Mouse (Mus musculus): ENCODE measurements around the gene Tspan17. TPM values are rescaled to one million over a fixed set of nuclear protein-coding genes. Genes with fewer than 3 reads are reported as not detected.
A peak's percentile ranks its signal among the peaks of the same experiment; 100 is the strongest.

Gene Tspan17
- polyA plus RNA-seq, 1 experiment, result 29.9 TPM

GRCm38 (mm10) chr13:54803010-54803409 is 13.8 kb downstream of the Tspan17 start:
- no peak overlapping the region for H3K4me3 ChIP-seq (ENCODE audit: insufficient read depth, low read length)
- H3K27ac ChIP-seq (ENCODE audit: insufficient read depth, low read length), result no peak overlapping the region
- no peak for TF ChIP-seq CTCF (IDR thresholded peaks at IDR 0.05; ENCODE audit: borderline replicate concordance, insufficient read depth, low read length)
- no peak for TF ChIP-seq POLR2A (IDR thresholded peaks at IDR 0.05; ENCODE audit: low read depth, low read length)
- H3K4me1 ChIP-seq (ENCODE audit: control insufficient read depth, insufficient read depth, low read length), result no peaks in the 10 kb centered on the region

- peak; percentile 30; the same call in 1 of the 2 replicates for TF ChIP-seq CTCF (IDR thresholded peaks at IDR 0.05; ENCODE audit: borderline replicate concordance, insufficient read depth, low read length)
- no peak for TF ChIP-seq POLR2A (IDR thresholded peaks at IDR 0.05; ENCODE audit: low read depth, low read length)
- Histone ChIP-seq H3K4me3 (ENCODE audit: insufficient read depth, low read length) (no peak overlapping the region), H3K27ac (ENCODE audit: insufficient read depth, low read length) (no peak overlapping the region), H3K4me1 (ENCODE audit: control insufficient read depth, insufficient read depth, low read length) (no peaks in the 10 kb centered on the region)
These were observed 16.1 kb downstream of the Tspan17 start for GRCm38 (mm10) chr13:54805134-54805838.

GRCm38 (mm10) chr13:54806434-54806976 is 17.3 kb downstream of the Tspan17 start:
- TF ChIP-seq CTCF (IDR thresholded peaks at IDR 0.05; ENCODE audit: borderline replicate concordance, insufficient read depth, low read length), result no peak
- TF ChIP-seq POLR2A (IDR thresholded peaks at IDR 0.05; ENCODE audit: low read depth, low read length), result no peak
- H3K4me1 ChIP-seq (ENCODE audit: control insufficient read depth, insufficient read depth, low read length), result no peaks in the 10 kb centered on the region
- no peak overlapping the region for H3K4me3 ChIP-seq (ENCODE audit: insufficient read depth, low read length)

GRCm38 (mm10) chr13:54808067-54808466 is 18.9 kb downstream of the Tspan17 start:
- Histone ChIP-seq H3K4me1 (ENCODE audit: control insufficient read depth, insufficient read depth, low read length) (no peaks in the 10 kb centered on the region), H3K27ac (ENCODE audit: insufficient read depth, low read length) (no peak overlapping the region), H3K4me3 (ENCODE audit: insufficient read depth, low read length) (no peak overlapping the region)
- no peak for TF ChIP-seq POLR2A (IDR thresholded peaks at IDR 0.05; ENCODE audit: low read depth, low read length)
- no peak for TF ChIP-seq CTCF (IDR thresholded peaks at IDR 0.05; ENCODE audit: borderline replicate concordance, insufficient read depth, low read length)

More at GRCm38 (mm10) chr13:54806434-54806976, 17.3 kb downstream of the Tspan17 start:
- no peak overlapping the region for H3K27ac ChIP-seq (ENCODE audit: insufficient read depth, low read length)

GRCm38 (mm10) chr13:54811476-54811875 is 22.3 kb downstream of the Tspan17 start:
- no peak for TF ChIP-seq POLR2A (IDR thresholded peaks at IDR 0.05; ENCODE audit: low read depth, low read length)
- no peak for TF ChIP-seq CTCF (IDR thresholded peaks at IDR 0.05; ENCODE audit: borderline replicate concordance, insufficient read depth, low read length)
- Histone ChIP-seq H3K27ac (ENCODE audit: insufficient read depth, low read length) (peak overlapping the region; percentile 15; the same call in 1 of the 2 replicates), H3K4me3 (ENCODE audit: insufficient read depth, low read length) (no peak overlapping the region), H3K4me1 (ENCODE audit: control insufficient read depth, insufficient read depth, low read length) (no peaks in the 10 kb centered on the region)

GRCm38 (mm10) chr13:54813381-54813780 is 24.2 kb downstream of the Tspan17 start:
- Histone ChIP-seq H3K4me3 (ENCODE audit: insufficient read depth, low read length) (no peak overlapping the region), H3K4me1 (ENCODE audit: control insufficient read depth, insufficient read depth, low read length) (no peaks in the 10 kb centered on the region), H3K27ac (ENCODE audit: insufficient read depth, low read length) (no peak overlapping the region)
- TF ChIP-seq POLR2A (IDR thresholded peaks at IDR 0.05; ENCODE audit: low read depth, low read length) (no peak), CTCF (IDR thresholded peaks at IDR 0.05; ENCODE audit: borderline replicate concordance, insufficient read depth, low read length) (no peak)

- H3K4me3 ChIP-seq (ENCODE audit: insufficient read depth, low read length), result no peak overlapping the region
- no peak for TF ChIP-seq CTCF (IDR thresholded peaks at IDR 0.05; ENCODE audit: borderline replicate concordance, insufficient read depth, low read length)
- TF ChIP-seq POLR2A (IDR thresholded peaks at IDR 0.05; ENCODE audit: low read depth, low read length), result no peak
- H3K4me1 ChIP-seq (ENCODE audit: control insufficient read depth, insufficient read depth, low read length), result no peaks in the 10 kb centered on the region
- no peak overlapping the region for H3K27ac ChIP-seq (ENCODE audit: insufficient read depth, low read length)
These were observed 29.4 kb downstream of the Tspan17 start for GRCm38 (mm10) chr13:54818399-54819254.

GRCm38 (mm10) chr13:54821106-54821505 is 31.9 kb downstream of the Tspan17 start:
- H3K4me3 ChIP-seq (ENCODE audit: insufficient read depth, low read length), result no peak overlapping the region
- no peaks in the 10 kb centered on the region for H3K4me1 ChIP-seq (ENCODE audit: control insufficient read depth, insufficient read depth, low read length)
- TF ChIP-seq POLR2A (IDR thresholded peaks at IDR 0.05; ENCODE audit: low read depth, low read length) (no peak), CTCF (IDR thresholded peaks at IDR 0.05; ENCODE audit: borderline replicate concordance, insufficient read depth, low read length) (no peak)
- H3K27ac ChIP-seq (ENCODE audit: insufficient read depth, low read length), result no peak overlapping the region

- no peak for TF ChIP-seq CTCF (IDR thresholded peaks at IDR 0.05; ENCODE audit: borderline replicate concordance, insufficient read depth, low read length)
- Histone ChIP-seq H3K4me1 (ENCODE audit: control insufficient read depth, insufficient read depth, low read length) (no peaks in the 10 kb centered on the region), H3K27ac (ENCODE audit: insufficient read depth, low read length) (no peak overlapping the region), H3K4me3 (ENCODE audit: insufficient read depth, low read length) (no peak overlapping the region)
These were observed 32.8 kb downstream of the Tspan17 start for GRCm38 (mm10) chr13:54821931-54822330.

Measured in embryonic fibroblast, embryonic 13.5 days (primary cell).